Mouse (Mus musculus) thymus, adult 18-20 months (tissue): ENCODE data around the gene Epb41l3.

Experiments
- DNase-seq, 2 experiments: peaks; one replicate each; pipeline ENCODE4 v3.0.0; 2022; ENCODE audit warnings: mixed read lengths in 2 of 2

Epb41l3 gene

DNA sequence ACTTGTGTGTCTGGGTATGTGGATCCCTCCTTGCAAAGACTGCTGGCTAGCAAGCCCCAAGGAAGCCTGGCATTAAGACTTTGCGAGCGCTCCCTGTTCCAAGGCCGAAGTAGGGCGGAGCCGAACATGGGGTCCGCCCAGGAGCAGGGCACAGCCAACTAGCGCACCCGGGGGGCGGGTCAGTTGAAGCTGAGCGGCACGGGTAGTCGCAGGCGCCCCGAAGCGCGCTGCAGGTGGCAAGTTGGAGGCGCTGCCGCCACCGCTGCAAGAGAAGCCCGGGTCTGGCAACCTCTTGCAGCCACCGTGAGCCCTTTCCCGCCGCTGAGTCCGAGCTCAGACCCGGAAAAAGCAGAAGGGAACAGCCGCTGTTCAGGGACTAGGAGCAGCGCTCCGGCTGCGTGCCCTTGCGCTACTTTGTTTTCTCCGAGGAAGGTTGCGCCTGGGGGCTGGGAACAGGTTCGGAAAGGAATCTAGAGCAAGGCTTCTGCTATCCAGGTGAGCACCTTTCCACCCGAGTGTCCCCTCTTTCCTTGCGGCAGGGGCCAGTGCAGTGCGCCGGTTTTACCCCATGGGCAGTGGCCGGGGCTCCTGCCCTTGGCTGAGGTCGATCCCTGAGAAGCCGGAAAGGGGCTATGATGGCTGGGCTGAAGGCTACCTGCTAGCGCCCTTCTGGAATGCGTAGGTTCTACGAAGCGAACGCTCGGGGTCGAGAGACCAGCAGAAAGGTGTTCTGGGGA, at the start of gene Epb41l3:
Epb41l3 (plus strand) TSS at position 183 of the 737 bp plus-strand sequence.
- no peak for DNase-seq

DNA sequence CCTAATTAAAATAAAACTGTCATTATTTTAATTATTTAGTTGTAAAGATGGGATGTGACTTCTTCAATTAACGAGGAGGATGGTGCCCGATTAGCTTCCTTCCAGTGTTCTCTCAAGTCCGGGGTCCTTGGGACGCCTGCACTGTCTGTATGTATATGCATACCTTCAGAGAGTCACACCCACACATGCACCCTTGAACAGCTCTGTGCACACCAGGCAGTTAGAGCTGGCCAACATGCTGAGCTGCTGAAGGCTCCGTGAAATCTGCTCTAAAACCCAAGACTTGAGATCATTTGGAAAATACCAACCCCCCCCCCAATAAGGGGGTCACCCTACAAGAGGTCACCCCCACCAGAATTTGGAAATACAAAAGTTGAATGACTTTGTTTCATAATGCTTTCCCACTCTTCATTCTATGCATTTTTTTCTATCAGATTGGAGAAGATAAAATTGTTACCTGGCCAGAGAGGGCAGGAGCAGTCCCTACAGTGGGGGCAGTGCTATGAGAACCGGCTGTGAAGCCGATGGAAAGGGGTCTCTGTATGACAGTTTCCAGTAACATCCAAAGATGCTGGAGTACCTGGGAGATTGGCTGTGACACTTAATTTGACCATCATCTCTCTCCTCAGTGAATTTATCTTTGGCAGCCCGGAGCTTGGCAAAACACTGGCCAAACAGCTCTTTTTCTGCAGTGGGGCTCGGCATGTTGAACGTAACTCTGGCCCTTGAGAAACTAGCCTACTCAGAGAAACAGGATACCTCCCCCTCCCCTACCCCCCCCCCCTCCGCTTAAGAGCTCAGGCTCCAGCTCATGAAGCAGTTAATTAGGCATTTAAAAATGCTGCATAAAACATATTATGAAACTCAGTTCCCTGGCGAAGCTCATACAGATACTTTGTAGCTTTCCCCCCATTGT, 36.5 kb upstream of the Epb41l3 start:
- no peak for DNase-seq

DNA sequence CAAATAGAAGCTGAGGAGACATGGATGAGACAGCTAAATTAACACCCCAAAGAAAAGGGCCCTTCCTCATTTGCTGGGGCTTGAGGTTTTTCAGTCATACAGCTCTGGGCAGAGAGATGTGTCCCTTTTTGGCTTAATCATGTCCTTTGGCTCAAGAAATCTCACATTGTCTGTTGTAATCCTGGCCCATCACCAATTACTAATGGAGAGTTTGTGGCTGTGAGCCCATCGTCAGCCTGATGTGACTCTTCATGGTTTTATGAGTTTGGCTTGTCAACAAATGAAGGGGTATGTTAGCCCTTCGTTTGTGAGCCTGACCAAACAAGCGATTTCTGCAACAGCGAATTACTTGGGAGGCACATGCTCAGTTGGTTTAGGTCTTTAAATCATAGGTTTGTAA, 34.0 kb upstream of the Epb41l3 start:
- no peak for DNase-seq

DNA sequence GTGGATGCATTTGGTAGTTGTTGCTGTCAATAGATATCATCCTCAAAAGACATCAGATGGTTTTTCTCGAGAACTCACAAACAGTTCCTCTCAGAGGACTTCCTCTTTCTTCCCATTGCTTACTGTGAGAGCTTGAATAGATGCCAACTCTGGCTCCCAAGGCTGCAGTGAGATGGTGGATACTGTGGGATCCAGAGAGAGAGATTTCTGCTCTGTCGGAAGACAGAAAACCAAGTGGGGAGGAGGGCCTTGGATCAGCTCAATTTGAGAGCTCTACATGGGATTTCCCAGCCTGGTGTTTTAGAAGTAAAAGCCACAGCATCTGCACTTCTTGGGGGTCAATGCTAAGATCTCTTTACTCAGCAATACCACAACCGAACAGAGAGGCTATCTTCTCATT, 26.7 kb upstream of the Epb41l3 start:
- no peak for DNase-seq

DNA sequence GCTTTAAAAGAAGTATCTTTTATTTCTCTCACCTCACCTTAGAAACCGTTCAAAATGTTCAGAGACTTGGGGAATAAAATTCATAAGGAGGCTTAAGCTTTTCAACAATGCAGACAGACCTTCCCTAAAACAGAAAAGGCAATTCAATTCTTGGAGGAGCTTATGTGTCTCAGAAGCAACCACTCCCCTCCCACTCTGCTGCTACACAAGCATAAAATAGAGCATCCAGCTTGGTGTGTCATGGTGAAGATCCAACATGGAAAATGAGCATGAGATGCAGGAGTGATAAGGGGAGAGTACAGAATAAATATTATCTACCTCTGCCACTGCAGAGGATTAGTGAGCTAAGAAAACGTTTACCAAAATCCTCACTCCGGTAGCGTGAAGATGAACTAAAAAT, 21.5 kb upstream of the Epb41l3 start:
- no peak for DNase-seq

DNA sequence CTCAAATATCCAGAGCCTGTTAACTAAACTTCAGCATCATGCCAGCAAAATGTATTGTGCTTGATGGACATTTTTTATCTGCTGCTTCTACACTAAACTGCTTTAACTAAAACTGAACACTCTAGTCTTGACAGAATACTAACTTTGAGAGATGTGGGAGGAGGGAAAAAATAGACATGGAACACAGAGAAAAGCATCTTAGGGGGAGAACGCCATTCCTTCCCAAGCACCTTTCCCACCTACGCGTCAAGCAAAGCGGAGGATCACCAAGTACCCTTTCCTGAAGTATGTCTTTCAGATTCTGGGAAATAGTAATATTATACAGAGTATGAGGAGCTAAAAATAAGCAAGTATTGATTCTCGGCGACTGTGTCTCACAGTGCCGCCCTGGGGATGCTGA, 15.7 kb upstream of the Epb41l3 start:
- DNase-seq, result no peak

DNA sequence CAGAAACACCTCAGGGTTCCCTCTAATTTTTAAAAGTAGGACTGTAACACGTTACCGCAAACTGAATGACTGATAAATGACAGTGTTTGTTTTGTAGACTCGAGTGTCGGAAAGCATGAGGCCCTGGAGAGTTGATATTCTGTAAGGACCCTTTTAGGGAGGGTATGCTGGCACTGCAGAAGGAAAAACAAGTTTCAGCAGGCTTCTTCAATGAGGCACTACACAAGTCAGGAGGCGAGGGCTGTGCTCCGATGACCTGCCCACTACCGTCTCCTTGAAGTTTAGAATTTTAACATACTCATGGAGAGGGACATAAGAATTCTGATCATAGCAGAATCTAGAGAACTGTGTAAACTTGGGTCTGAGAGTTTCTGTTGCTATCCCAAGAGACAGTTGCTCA, 15.1 kb upstream of the Epb41l3 start:
- no peak for DNase-seq

DNA sequence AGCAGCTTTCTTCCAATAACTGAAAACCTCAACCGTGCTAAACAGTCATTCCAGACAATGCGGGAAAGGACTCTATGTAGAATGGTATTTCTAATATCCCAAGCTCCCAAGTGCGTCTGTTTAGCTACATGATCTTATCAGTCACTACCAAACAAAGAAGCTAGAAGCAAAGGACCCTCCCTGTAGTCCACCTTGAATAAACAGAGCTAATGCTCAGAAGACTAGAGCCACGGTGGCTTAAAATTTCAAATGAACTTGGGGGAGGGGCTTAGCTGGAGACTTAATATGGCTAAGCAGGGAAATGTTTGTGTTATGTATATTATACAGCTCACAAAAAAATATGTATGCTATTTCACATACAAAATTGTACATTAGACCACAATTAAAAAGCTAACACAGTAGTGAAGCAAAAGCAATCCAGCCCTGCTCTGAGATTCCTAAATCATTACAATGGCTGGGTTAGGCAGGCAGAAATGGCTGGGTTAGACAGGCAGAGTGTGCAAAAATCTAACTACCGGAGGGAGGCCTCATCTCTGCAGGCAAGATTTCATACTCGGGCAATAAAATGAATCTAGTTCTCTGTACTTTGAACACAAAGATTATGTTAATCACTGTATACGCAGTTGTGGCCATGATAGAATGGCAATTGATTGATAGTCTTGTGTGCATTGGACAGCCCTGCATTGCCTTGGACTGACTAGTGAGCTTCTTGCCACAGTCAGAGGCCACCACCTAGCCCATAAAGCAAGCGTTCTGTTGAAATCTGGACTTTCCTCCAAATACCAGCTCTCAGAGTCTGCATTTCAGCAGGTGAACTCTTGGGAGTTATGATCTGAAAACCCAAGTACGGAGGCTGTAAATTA, 13.4 kb upstream of the Epb41l3 start:
- DNase-seq, result no peak

DNA sequence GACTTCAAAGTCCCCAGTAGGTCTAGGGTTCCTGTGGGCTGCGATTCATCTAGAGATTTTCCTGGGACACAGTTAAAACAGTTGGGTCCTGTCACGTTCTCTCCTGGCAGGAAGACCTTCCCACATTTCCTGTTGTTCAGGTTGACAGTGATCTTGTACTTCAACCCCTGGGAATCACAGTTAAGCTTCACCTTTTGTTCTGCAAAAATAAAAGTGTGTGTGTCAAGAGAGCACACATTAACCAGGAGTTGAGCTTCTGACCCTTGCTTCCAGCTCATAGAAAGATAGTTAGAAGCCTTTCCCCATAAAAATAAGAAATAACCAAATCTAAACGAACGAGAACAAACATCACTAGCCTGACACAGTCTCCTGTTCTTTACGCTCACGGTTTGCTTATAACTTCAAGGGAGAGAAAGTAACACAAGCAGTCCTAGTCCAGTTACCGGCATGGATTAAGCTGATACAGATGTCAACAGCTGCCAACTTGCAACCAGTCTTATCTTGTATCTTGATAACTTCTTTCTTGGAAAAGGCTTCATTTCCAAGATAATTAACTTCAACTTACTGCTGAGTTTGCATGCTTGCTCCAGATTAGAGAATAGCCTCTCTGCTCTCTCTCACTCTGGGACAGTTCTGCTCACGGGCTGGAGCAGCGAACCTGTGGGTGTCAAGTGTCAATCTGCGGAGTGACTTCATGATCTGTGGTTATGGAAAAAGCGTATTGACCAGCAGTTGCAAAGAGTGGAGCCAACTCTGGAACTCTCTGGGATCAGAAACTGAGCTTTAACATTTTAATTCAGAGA, 7.3 kb upstream of the Epb41l3 start:
- no peak for DNase-seq

DNA sequence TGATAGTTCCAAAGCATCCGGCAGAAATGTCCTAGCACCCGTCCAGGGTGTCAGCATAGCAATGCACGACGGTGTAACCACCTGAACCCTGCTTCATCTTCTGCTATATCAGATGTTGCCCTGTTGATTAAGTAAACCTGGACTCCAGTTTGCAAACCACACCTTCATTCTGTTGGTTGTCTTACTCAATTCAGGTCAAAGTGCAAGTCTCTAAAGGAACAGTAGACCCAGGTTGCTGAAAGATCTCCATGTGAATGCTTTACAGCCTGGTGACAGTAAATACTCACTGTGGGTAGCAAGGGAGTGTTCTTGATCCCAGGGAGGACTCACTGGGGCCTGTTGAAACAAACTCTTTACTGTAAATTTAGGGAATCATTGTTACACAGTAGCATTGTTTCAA, 1.4 kb upstream of the Epb41l3 start:
- DNase-seq, result no peak

DNA sequence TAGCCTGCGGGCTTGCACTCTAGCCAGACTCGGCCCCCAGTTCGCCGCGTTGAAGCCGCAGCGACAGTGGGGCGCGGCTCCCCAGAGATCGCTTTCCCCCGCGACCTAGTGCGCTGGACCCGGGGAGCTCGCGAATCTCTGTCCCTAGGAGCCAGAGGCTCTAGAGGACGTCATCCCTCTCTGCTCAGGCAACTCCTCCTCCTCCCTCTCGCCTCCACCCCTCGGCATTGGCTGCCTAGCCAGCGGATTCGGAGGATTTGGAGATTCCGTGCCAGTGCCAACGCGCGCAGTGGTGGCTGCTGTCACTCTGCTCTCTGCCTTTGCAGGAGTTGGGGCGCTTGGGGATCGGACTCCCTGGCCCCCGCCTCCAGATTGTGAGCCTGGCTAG, 749 bp downstream of the Epb41l3 start:
- DNase-seq, result no peak

DNA sequence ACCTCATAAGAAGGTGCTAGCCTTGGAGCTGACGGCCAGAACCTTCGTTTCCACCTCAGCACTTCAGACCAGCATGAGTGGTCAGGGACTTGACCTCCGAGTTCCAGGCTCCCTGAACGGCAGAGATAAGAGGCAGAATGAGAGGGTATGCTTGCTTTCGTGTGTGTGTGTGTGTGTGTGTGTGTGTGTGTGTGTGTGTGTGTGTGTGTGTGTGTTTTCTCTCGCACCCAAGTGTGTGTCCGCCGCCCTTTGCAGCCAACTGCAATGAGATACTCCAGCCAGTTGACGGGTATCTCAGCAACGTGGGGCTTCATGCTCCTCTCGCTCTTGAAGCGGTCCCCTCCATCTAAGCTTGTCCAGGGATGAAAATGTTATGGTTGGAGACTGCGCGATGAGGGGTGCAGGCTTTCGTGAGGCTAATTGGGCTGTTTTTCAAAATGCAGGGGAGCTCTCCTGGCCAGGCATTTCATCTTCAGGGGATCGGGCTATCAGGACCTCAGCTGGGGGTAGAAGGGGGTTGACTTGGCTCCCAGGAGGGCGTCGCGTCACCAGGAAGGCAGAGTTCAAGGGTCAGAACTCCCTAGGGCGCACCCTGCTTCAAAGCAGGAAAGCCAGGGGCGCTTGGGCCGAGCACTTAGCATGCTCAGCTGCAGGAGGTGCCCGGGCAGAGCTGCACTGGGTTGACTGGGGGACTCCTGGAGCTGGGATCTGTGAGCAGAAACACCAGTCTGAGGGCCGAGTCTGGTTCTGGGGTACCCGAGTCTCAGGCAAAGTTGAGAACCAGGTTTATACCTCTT, 1.5 kb downstream of the Epb41l3 start:
- DNase-seq, result no peak

DNA sequence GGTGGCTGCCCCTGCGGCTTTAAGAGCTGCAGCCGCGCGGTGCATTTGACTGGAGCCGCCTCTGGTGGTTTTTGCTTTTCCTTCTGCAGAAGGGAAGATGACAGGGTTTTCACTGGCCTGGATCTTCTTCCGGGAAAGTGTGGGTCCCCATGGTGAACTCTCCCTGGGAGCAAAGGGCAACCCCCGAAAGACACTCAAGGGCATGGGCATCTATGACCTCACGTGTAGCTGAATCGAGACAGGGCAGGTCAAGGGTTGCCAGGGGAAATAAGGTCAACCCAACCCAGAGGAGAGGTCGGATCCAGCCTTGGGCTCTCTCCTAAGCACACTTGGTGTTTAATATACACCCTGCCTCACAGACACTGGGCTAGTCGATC, 2.0 kb downstream of the Epb41l3 start:
- no peak for DNase-seq

DNA sequence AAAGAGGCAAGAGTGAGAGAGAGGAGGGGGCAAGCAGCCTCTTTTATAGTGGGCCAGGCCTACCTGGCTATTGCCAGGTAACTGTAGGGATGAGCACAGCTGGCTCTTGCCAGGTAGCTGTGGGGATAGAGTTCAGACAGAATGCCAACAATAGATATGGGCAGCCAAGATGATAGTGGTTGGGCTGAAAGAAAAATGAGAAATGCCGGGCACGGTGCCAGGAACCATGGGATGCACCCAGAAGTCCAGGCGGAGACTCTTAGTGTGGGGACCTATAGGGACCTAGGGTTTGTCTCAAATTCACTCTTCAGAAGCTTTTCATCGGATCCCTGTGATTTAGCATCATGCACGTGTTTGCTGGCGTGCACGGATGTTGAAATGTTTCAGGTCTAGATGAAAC, 6.8 kb downstream of the Epb41l3 start:
- DNase-seq, result no peak

DNA sequence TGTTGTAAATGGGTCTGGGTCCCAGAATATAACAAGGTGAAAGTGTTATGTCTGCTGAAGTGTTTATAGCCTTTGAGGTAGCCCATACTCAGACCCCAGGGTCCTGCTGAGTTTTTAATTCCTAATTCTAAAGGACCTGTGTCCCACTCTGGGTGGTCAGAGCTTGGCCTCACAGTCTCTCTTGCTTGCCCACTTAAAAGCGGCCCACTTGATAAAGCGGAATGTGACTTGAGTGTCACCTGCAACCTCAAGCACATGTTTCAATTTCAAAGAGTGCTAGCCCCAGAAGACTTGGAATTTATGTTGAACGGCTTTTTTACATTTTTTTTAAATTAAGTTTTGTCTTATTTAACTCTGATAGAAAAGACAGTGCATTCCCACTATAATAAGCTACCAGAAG, 16.1 kb downstream of the Epb41l3 start:
- no peak for DNase-seq

DNA sequence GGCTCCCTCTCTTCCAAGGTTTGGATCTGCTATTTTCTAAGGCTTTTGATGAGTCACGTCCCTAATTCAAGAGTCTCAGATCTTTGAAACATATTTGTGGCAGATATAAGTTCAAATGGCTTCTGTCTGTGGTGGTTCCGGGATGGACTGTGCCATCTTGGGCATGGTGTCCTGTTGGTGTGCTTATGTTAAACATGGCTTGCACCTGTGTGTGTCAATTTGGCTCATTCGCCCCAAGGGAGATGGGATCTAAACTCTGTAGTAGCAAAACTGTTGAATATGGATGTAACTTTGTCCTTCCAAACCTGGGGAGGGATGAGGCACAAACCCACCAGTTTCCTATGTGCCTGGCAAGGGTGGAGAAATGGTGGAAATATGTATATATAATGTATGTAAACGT, 21.6 kb downstream of the Epb41l3 start:
- DNase-seq, result no peak

DNA sequence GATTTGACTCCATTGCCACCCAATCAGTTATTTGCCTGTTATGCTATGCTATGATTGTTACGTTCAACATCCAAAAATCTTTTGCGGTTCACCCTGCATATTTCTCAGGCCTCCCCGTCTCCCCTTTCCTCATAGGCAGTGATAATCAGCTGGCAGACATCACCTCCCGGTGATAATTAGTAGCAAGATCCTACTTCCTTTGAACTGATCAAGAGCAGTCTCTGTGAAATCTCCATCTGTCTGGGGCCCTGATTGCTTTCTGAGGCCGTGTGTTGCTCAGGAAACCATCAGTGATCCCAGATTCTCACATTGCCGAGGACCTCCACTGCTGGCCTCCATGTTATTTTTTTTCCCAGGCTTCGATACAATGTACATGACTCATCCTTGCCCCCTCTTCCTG, 22.5 kb downstream of the Epb41l3 start:
- DNase-seq, result no peak

DNA sequence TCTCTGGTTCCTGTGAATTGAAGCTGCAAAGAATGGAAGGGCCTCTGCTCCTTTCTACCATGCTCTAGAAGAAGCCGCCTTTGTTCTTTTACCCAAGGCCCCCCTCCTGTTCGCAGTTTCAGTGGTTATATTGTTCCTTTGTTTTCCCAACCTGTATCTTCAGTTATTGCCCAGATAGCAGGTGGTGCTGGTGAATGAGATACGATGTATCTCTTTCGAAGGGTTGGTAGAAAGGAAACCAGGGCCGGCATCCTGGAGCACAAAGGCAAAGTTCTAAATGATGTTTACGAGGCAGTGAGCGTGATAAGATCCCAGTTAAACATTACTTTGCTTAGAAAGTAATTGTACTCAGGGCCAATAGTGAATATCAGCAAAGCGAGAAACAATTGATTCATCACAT, 27.8 kb downstream of the Epb41l3 start:
- no peak for DNase-seq

DNA sequence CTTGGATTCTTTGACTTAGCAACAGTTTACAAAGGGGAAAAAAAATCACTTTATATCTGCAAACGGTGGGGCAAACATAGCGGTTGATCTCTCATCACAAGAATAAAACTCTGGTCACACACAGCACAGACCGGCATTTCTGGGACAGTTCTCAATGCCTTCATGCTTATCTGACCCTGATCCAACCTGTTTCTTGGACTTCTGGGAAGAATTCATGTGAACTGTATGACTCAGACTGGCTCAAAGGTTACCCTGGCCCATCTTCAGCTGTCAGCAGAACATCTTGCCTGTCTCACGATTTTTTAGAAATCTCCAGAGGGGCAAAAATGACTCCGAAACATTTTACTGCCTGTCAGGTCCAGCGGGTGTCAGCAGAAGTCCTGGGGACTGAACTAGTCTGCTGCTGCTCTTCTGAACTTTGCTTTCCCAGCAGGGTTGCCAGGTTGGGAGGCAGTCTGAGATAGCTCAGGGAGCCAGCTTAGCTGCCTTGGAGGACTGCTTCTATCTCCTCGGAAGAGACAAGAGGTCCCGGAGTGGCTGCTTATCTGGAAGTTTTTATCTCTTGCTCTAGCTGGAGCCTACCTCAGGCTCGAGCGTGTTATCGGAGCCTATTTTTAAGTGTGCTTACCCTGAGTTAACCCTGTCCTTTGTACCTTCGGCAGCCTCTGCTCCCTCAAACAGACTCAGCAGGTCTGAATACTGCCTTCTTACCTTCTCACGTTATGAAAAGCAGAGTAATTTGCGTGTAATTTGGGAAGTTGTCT, 29.7 kb downstream of the Epb41l3 start:
- DNase-seq, result no peak

DNA sequence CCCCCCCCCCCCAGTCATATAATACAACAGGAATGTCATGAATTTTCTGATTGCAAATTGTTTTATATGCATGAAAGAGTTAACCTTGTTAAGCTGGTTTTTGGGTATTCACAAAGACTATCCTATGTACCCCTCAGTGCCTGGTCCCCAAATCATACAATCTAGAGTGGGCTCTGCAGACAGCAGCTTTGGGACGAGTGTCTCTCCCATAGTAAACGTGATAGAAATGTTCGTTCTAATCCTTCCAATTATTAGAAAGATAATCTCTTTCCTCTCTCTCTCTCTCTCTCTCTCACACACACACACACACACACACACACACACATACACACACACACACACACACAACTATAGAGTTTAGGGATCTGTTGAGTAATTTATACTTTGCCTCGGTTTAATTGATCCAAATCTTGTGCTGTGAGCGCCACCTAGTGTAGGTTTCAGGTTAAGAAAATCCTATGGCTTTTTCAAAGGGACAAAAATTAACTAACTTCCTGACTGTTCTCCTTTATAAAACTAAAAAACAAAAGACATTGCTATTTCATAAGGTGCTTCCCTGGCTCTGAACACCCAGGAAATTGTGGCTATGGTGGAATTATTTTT, 30.4 kb downstream of the Epb41l3 start:
- DNase-seq, result no peak
